Mouse (Mus musculus): ENCODE results near the gene Bnip1.

Gene Bnip1

GRCm38 (mm10) chr17:26780750-26781571 lies at the start of gene Bnip1:
Bnip1 (plus strand) TSS chr17:26781066.
- H3K4me3 ChIP-seq (replicated peaks; ENCODE audit: low read length), result peak within 1 kb of the TSS; percentile 85
- H3K9me3 ChIP-seq (ENCODE audit: low read length), result no peaks in the 10 kb centered on the region
- peaks cover 37% of the 10 kb centered on the region for H3K36me3 ChIP-seq (ENCODE audit: insufficient read depth, low read length)
- H3K4me1 ChIP-seq (replicated peaks; ENCODE audit: low read depth, low read length), result peaks cover 41% of the 10 kb centered on the region
- H3K27me3 ChIP-seq (ENCODE audit: insufficient read depth, low read length), result no peaks in the 10 kb centered on the region
- no peak for TF ChIP-seq CTCF (conservative IDR thresholded peaks at IDR 0.05; ENCODE audit: low read length)
- no peak for TF ChIP-seq POU5F1 (IDR thresholded peaks at IDR 0.05; ENCODE audit: borderline replicate concordance, low read length)
- no peak for TF ChIP-seq NANOG (IDR thresholded peaks at IDR 0.05; ENCODE audit: borderline replicate concordance, low read length)

GRCm38 (mm10) chr17:26742581-26742980 lies 38.3 kb upstream of the Bnip1 start:
- TF ChIP-seq CTCF (conservative IDR thresholded peaks at IDR 0.05; ENCODE audit: low read length), result no peak
- TF ChIP-seq NANOG (IDR thresholded peaks at IDR 0.05; ENCODE audit: borderline replicate concordance, low read length), result no peak
- no peak for TF ChIP-seq POU5F1 (IDR thresholded peaks at IDR 0.05; ENCODE audit: borderline replicate concordance, low read length)
- Histone ChIP-seq H3K36me3 (ENCODE audit: insufficient read depth, low read length) (peaks cover 24% of the 10 kb centered on the region), H3K4me3 (replicated peaks; ENCODE audit: low read length) (no peak overlapping the region), H3K4me1 (replicated peaks; ENCODE audit: low read depth, low read length) (no peaks in the 10 kb centered on the region; the same call in 1 of the 2 replicates), H3K27me3 (ENCODE audit: insufficient read depth, low read length) (no peaks in the 10 kb centered on the region), H3K9me3 (ENCODE audit: low read length) (no peaks in the 10 kb centered on the region)

GRCm38 (mm10) chr17:26743294-26743693 lies 37.6 kb upstream of the Bnip1 start:
- no peaks in the 10 kb centered on the region; the same call in 1 of the 2 replicates for H3K4me1 ChIP-seq (replicated peaks; ENCODE audit: low read depth, low read length)

GRCm38 (mm10) chr17:26749975-26750374 lies 30.9 kb upstream of the Bnip1 start:
- Histone ChIP-seq H3K4me3 (replicated peaks; ENCODE audit: low read length) (no peak overlapping the region), H3K9me3 (ENCODE audit: low read length) (no peaks in the 10 kb centered on the region), H3K27me3 (ENCODE audit: insufficient read depth, low read length) (no peaks in the 10 kb centered on the region), H3K4me1 (replicated peaks; ENCODE audit: low read depth, low read length) (no peaks in the 10 kb centered on the region), H3K36me3 (ENCODE audit: insufficient read depth, low read length) (peaks cover 12% of the 10 kb centered on the region; the same call in 1 of the 2 replicates)
- no peak for TF ChIP-seq POU5F1 (IDR thresholded peaks at IDR 0.05; ENCODE audit: borderline replicate concordance, low read length)
- TF ChIP-seq CTCF (conservative IDR thresholded peaks at IDR 0.05; ENCODE audit: low read length), result no peak
- no peak for TF ChIP-seq NANOG (IDR thresholded peaks at IDR 0.05; ENCODE audit: borderline replicate concordance, low read length)

More at GRCm38 (mm10) chr17:26743294-26743693, 37.6 kb upstream of the Bnip1 start:
- Histone ChIP-seq H3K27me3 (ENCODE audit: insufficient read depth, low read length) (no peaks in the 10 kb centered on the region), H3K9me3 (ENCODE audit: low read length) (no peaks in the 10 kb centered on the region), H3K36me3 (ENCODE audit: insufficient read depth, low read length) (peaks cover 24% of the 10 kb centered on the region), H3K4me3 (replicated peaks; ENCODE audit: low read length) (no peak overlapping the region)
- TF ChIP-seq CTCF (conservative IDR thresholded peaks at IDR 0.05; ENCODE audit: low read length) (no peak), POU5F1 (IDR thresholded peaks at IDR 0.05; ENCODE audit: borderline replicate concordance, low read length) (no peak), NANOG (IDR thresholded peaks at IDR 0.05; ENCODE audit: borderline replicate concordance, low read length) (no peak)

- no peaks in the 10 kb centered on the region for H3K9me3 ChIP-seq (ENCODE audit: low read length)
- no peak overlapping the region for H3K4me3 ChIP-seq (replicated peaks; ENCODE audit: low read length)
- H3K4me1 ChIP-seq (replicated peaks; ENCODE audit: low read depth, low read length), result no peaks in the 10 kb centered on the region
- H3K36me3 ChIP-seq (ENCODE audit: insufficient read depth, low read length), result peaks cover 11% of the 10 kb centered on the region; the same call in 1 of the 2 replicates
- no peak for TF ChIP-seq POU5F1 (IDR thresholded peaks at IDR 0.05; ENCODE audit: borderline replicate concordance, low read length)
- no peak for TF ChIP-seq NANOG (IDR thresholded peaks at IDR 0.05; ENCODE audit: borderline replicate concordance, low read length)
- no peak for TF ChIP-seq CTCF (conservative IDR thresholded peaks at IDR 0.05; ENCODE audit: low read length)
- H3K27me3 ChIP-seq (ENCODE audit: insufficient read depth, low read length), result no peaks in the 10 kb centered on the region
Measured at GRCm38 (mm10) chr17:26752297-26752696, 28.6 kb upstream of the Bnip1 start.

GRCm38 (mm10) chr17:26753476-26753875 lies 27.4 kb upstream of the Bnip1 start:
- Histone ChIP-seq H3K9me3 (ENCODE audit: low read length) (no peaks in the 10 kb centered on the region), H3K4me3 (replicated peaks; ENCODE audit: low read length) (no peak overlapping the region), H3K4me1 (replicated peaks; ENCODE audit: low read depth, low read length) (no peaks in the 10 kb centered on the region), H3K27me3 (ENCODE audit: insufficient read depth, low read length) (no peaks in the 10 kb centered on the region), H3K36me3 (ENCODE audit: insufficient read depth, low read length) (peaks cover 20% of the 10 kb centered on the region)
- no peak for TF ChIP-seq POU5F1 (IDR thresholded peaks at IDR 0.05; ENCODE audit: borderline replicate concordance, low read length)
- no peak for TF ChIP-seq NANOG (IDR thresholded peaks at IDR 0.05; ENCODE audit: borderline replicate concordance, low read length)
- no peak for TF ChIP-seq CTCF (conservative IDR thresholded peaks at IDR 0.05; ENCODE audit: low read length)

GRCm38 (mm10) chr17:26767100-26767753 lies 13.6 kb upstream of the Bnip1 start:
- Histone ChIP-seq H3K27me3 (ENCODE audit: insufficient read depth, low read length) (no peaks in the 10 kb centered on the region), H3K4me3 (replicated peaks; ENCODE audit: low read length) (no peak overlapping the region), H3K9me3 (ENCODE audit: low read length) (no peaks in the 10 kb centered on the region), H3K36me3 (ENCODE audit: insufficient read depth, low read length) (peaks cover 51% of the 10 kb centered on the region), H3K4me1 (replicated peaks; ENCODE audit: low read depth, low read length) (no peaks in the 10 kb centered on the region)
- no peak for TF ChIP-seq CTCF (conservative IDR thresholded peaks at IDR 0.05; ENCODE audit: low read length)

GRCm38 (mm10) chr17:26767754-26768124 lies 13.1 kb upstream of the Bnip1 start:
- Histone ChIP-seq H3K4me1 (replicated peaks; ENCODE audit: low read depth, low read length) (no peaks in the 10 kb centered on the region), H3K27me3 (ENCODE audit: insufficient read depth, low read length) (no peaks in the 10 kb centered on the region), H3K9me3 (ENCODE audit: low read length) (0 out of 2 replicates have a peak, but pooled peaks cover under 1% of the 10 kb centered on the region), H3K4me3 (replicated peaks; ENCODE audit: low read length) (no peak overlapping the region), H3K36me3 (ENCODE audit: insufficient read depth, low read length) (peaks cover 48% of the 10 kb centered on the region)
- TF ChIP-seq CTCF (conservative IDR thresholded peaks at IDR 0.05; ENCODE audit: low read length) (no peak), POU5F1 (IDR thresholded peaks at IDR 0.05; ENCODE audit: borderline replicate concordance, low read length) (no peak)

Data from E14TG2a.4 (cell line).